Mouse (Mus musculus): ENCODE results near the gene Gm20605.
A peak's percentile ranks its signal among the peaks of the same experiment; 100 is the strongest.

Gene Gm20605

GRCm38 (mm10) chr5:137649669-137650571 is 20.9 kb downstream of the Gm20605 start:
- DNase-seq (ENCODE audit: low read depth, low spot score): no peak

DNA sequence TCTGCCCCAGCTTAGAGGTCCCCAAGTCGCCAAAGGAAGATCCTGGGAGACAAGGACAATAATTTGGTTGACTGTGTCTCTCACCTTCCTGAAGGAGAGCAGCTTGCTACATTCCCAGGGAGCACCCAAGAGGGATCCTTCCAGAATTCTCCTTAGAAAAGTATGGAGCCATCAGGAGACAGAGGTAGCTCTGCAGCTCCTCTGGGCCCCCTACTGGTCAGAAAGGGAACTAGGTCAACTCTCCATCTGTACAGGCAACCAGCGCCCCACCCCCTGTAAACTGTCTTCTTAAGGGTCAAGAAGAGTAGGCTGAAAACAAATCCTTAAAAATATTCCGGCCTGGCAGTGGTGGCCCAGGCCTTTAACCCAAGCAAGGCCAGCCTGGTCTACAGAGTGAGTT is 23.5 kb downstream of the Gm20605 start:
- peak; percentile 54 for DNase-seq (ENCODE audit: low read depth, low spot score)

GRCm38 (mm10) chr5:137653366-137653765 is 24.4 kb downstream of the Gm20605 start:
- DNase-seq (ENCODE audit: low read depth, low spot score): no peak

GRCm38 (mm10) chr5:137654746-137655145 is 25.8 kb downstream of the Gm20605 start:
- DNase-seq (ENCODE audit: low read depth, low spot score): no peak

- peak; percentile 67 for DNase-seq (ENCODE audit: low read depth, low spot score)
Measured at GRCm38 (mm10) chr5:137656977-137657376, 28.0 kb downstream of the Gm20605 start.

- no peak for DNase-seq (ENCODE audit: low read depth, low spot score)
Measured at GRCm38 (mm10) chr5:137660064-137660688, 31.2 kb downstream of the Gm20605 start.

DNA sequence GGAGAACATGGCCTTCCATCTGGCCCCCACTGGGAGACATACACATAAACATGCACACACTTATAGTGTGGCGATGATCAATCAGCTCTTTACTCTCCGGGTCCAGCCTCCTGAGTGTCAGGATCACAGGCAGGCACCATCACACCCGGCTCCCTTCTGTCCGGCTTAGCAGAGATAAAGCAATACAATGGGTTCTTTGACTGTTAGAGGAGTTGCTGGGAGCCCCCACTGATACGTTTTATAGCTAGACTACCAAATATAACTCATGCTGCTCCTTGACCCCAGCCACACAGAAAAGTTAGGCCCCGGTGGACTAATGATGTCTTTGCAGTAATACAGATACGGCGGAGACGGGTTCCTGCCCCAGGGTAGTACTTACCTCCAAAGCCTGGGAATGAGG is 34.1 kb downstream of the Gm20605 start:
- DNase-seq (ENCODE audit: low read depth, low spot score): no peak

DNA sequence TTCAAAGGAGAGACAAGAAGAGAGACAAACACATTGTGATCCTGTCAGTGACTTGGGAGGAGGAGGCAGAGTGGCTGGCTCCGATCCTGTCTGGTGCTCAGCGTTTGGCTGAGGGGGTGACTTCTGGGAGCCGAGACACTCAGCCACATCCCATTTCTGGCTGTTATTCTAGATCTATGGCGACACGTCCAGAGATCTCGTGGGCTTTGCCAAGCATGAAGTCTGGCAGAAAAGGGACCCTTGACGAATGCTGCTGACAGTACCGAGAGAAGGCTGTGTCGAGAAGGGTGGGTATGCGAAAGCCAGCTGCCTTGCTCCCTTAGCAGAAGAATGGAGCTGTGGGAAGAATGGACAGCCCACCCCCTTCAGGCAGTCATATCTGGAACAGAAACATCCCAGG is 40.0 kb downstream of the Gm20605 start:
- DNase-seq (ENCODE audit: low read depth, low spot score): no peak

DNA sequence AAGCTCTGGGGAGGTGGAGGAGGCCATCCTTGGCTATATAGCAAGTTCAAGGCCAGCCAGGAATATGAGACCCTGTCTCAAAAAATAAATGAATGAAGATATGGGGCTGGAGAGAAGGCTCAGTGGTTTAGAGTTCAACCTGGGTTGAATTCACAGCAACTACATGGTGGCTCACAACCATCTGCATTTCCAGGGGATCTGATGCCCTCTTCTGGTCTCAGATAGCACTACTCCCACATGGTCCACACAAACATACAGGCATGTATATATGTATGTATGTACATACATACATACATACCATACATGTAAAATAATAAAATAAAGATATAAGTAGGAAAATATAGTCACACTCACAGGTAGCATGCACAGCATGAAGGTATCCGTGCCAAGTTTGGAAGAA is 41.3 kb downstream of the Gm20605 start:
- DNase-seq (ENCODE audit: low read depth, low spot score): no peak

DNA sequence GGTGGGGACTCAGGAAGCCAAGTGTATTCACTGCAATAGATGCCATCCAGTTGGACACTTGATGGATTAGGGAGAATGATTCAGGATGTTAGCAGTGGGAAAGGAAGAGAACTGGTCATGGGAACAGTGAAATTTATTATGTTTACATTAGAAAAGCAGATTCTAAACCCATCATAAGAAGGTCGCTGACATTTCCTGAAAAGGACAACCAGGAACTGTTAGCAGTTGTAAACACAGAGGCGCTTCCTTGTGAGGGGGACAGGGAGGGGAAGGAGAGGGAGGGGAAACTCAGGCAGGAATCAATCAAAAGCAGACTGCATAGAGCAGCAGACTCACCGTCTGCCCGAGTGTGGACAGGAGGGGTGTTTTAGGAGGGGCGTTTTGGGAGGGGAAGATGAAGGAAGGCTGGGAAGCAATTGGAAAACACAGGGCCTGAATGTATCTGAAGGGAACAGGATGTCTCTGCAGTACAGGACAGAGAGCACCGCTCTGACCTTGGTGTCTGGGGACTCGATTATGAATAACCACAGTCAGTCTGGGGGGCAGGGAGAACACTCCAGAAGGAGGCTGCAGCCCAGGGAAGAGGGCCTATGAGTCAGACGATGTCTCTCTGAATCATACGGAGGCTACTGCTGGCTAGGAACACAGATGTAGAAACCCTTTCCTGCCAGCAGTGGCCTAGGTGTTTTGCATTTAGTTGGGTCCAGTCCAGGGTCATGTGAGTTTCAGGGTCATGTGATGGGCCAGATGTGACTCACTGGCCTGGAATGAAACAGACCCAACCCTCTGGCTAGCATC is 42.7 kb downstream of the Gm20605 start:
- DNase-seq (ENCODE audit: low read depth, low spot score): no peak

DNA sequence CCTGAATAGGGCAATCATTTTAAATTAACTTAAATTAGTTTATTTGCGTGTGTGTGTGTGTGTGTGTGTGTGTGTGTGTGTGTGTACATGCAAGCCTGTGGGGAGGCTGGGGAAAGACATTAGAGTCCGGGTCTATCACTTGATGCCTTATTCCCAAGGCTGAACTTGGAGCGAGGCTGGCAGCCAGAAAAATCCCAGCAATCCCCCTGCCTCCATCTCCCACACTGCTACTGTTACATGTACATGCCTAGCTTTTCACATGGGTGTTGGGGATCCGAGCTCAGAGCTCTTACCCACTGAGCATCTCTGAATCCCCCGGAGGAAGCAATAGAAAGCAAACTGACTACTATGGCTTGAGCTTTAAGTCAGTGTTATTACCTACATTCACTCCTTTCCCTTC is 43.4 kb downstream of the Gm20605 start:
- DNase-seq (ENCODE audit: low read depth, low spot score): no peak

GRCm38 (mm10) chr5:137673015-137673414 is 44.0 kb downstream of the Gm20605 start:
- no peak for DNase-seq (ENCODE audit: low read depth, low spot score)

GRCm38 (mm10) chr5:137674786-137675185 is 45.8 kb downstream of the Gm20605 start:
- no peak for DNase-seq (ENCODE audit: low read depth, low spot score)

GRCm38 (mm10) chr5:137677859-137678258 is 48.9 kb downstream of the Gm20605 start:
- no peak for DNase-seq (ENCODE audit: low read depth, low spot score)

GRCm38 (mm10) chr5:137678736-137679135 is 49.8 kb downstream of the Gm20605 start:
- DNase-seq (ENCODE audit: low read depth, low spot score): no peak

- no peak for DNase-seq (ENCODE audit: low read depth, low spot score)
Measured at GRCm38 (mm10) chr5:137679726-137680125, 50.8 kb downstream of the Gm20605 start.

DNA sequence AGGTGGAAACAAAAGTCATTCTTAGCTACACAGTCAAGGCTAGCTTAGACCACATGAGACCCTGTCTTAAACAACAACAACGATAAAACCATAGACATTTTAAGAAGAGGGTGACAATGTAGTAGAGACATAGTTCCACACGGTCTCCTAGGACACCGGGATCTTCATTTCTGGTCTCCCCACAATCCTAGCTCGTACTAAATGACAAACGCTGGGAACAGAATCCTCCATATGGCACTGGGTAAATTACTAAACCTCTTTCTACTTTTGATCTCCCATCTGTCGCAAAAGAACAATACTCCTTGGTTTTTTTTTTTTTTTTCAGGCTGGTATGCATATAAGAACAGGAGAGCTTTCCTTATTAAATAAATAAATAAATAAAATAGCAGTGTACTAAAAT is 53.6 kb downstream of the Gm20605 start:
- no peak for DNase-seq (ENCODE audit: low read depth, low spot score)

- no peak for DNase-seq (ENCODE audit: low read depth, low spot score)
Measured at GRCm38 (mm10) chr5:137683388-137684293, 54.7 kb downstream of the Gm20605 start.

GRCm38 (mm10) chr5:137684294-137685123 is 55.5 kb downstream of the Gm20605 start, which contains the start of gene Agfg2:
TSS of gene Agfg2 (minus strand) at chr5:137684726.
- DNase-seq (ENCODE audit: low read depth, low spot score): peak; percentile 98

DNA sequence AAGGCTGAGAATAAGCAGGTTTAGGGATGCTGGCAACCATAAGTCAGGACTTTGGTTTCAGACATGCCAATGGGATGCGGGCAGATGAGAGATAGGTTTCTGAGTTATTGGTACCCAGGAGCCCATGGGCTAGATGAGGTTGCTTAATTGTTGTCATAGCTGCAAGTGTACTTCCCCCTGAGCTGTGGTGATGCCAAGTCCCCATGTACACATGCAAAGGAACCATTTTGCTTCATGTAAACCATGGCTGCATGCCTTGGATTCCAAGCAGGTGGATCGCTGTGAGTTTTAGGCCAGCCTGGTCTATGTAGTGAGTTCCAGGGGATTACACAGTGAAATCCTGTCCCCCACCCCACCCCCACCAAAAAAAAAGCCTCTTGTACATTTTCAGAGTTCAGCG is 56.7 kb downstream of the Gm20605 start:
- DNase-seq (ENCODE audit: low read depth, low spot score): no peak
